Mouse (Mus musculus): ENCODE measurements around the gene Iqcd. TPM values are rescaled to one million over a fixed set of nuclear protein-coding genes. Genes with fewer than 3 reads are reported as not detected.

Iqcd gene
- total RNA-seq, 2 experiments from 2014 or later, result 0.35 to 1.2 TPM

GRCm38 (mm10) chr5:120631128-120631527 lies 42.3 kb downstream of the Iqcd start:
- DNase-seq, result no peak

GRCm38 (mm10) chr5:120631892-120632291 lies 43.1 kb downstream of the Iqcd start:
- DNase-seq, result no peak

DNA sequence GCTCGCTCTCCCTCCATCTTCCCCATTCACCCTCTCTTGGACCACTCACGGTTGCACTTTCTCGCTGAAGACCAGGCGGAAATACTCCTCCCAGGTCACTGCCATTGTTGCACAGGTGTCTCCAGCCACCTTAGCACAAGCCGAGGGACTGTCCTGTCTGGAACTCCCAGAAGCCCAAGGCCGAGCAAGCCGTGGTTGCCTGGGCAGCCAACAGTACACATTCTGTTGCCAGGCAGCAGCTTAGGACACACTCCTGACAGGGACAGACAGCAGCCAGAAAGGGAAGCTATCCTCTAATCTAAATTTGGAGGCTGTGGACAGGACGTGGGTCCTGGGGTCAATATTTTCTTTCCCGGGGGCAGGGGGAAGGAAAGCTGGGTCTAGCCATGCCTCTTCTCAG lies 45.3 kb downstream of the Iqcd start, which contains the start of gene Cfap73:
Gene Cfap73, minus strand, starts transcription at position 105 of the 400 bp plus-strand sequence.
- DNase-seq, result no peak

DNA sequence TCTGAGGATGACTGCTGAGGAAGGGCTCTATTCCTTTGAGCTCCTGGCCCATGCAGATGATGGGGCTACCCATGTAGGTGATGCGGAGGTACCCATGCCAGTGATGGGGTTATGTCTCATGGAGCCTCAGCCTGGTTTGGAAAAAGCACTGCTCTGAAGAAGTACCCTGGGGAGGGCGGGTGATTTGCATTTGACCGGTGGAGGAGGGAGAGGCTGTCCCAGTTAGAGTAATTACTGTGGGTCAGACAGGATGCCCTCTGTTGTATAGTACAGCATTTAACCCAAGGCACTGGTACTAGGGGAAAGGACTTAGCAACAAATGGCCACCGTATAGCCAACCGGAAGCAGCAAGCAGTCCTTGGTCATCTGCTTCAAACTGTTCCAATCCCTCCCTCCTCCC lies 46.0 kb downstream of the Iqcd start:
- DNase-seq, result no peak

GRCm38 (mm10) chr5:120635633-120636032 lies 46.8 kb downstream of the Iqcd start:
- DNase-seq, result no peak

DNA sequence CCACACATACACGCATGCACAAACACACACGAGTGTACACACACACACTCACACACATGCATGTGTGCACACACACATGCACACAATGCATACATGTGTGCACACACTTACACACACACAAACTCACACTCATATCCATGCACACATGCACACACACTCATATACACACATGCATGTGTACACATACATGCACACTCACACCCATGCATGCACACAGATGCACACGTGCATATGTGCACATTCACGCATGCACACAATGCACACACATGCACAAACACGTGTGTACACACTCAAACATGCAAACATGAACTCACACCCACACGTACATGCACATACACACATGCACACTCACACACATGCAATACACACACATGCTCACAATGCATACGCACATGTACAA lies 51.3 kb downstream of the Iqcd start:
- no peak for DNase-seq

DNA sequence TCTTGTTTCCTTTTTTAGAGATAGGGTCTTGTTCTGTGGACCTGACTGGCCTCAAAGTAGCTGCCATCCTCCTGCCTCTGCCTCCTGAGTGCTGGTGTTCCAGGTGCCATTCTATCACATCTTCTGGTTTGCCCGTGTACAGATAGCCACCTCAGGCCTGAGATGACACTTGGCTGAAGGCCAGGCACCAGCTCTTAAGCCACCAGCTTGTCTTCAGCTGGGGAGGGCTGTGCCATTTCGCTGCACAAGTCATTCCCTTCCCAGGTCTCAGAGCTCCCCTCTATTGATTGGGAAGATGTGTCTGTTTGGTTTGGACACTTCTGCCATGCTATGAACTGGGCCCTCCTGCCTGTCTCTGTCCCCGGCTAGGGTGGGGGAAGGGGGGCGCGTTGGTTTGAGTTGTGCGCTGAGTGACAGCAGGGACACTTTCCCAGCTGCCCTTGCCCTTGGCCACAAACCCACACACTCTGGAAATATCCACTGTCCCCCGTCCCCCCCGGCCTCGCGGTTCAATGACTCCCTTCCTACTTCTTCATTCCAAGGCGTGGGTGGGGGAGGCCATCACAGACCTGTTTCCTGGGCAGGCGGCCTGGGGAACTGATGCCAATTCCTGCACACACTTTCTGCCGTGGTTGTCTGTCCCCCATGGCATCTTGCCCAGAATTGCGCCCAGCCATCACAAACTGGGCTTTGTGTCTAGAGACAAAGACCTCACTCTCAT lies 54.7 kb downstream of the Iqcd start:
- no peak for DNase-seq

GRCm38 (mm10) chr5:120644227-120644626 lies 55.4 kb downstream of the Iqcd start:
- no peak for DNase-seq

GRCm38 (mm10) chr5:120645851-120646250 lies 57.0 kb downstream of the Iqcd start:
- no peak for DNase-seq

GRCm38 (mm10) chr5:120647361-120647760 lies 58.5 kb downstream of the Iqcd start:
- no peak for DNase-seq

DNA sequence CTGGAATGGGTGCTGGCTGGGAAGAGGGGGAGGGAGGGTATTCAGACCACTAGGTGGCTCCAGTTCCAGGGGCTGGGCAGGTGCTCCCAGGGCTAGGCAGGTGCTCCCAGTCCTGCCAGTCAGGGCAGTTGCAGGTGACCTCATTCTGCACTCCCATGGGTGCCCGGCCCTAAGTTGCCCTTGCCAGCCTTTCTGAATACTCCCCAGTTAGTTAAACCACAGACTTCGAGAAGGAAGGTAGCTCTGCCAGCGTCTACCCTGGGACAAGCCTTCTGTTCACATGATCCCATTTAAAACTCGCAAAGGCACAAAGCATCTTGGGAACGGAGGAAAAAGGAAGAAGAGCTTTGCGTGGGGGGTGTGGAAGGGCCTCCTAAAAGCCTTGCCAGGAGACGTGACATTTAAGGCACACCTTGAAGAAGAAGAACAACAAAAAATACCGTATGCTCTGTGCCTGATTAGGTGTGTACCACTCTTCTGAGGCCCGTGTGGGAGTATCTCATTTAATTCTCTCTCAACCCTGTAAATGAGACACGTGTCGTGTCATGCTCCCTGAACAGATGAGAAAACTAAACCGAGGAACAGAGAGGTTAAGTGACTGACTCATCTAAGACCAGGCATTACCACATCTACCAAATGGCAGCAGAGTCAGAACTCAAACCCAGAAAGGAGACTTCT lies 59.1 kb downstream of the Iqcd start:
- no peak for DNase-seq

GRCm38 (mm10) chr5:120648569-120649373 lies 60.0 kb downstream of the Iqcd start, which contains the start of gene Rasal1:
Gene Rasal1, plus strand, starts transcription at chr5:120648812.
- DNase-seq, result peak; percentile 81

- DNase-seq, result no peak
Measured at GRCm38 (mm10) chr5:120649374-120649933, 60.6 kb downstream of the Iqcd start.

DNA sequence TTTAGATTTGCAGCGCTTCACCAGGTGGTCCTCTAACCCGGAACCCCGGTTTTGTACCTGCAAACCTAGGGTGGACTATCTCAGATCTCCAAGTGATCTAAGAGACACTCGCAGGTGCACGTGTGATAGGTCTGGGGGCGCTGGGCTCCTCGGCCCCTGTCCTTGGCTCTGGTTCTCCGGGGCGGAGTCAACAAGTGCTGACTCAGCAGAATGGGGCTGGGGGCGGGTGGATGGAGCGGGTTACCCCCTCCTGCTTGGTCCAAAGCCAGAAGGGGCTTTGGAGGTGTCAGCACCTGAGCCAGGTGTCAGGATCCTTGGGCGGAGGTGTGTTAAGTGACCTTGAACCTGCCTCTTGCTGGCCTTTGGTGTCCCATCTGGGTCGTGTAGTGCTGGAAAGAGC lies 61.1 kb downstream of the Iqcd start:
- no peak for DNase-seq

GRCm38 (mm10) chr5:120651230-120651629 lies 62.4 kb downstream of the Iqcd start:
- no peak for DNase-seq

- DNase-seq, result no peak
Measured at GRCm38 (mm10) chr5:120652915-120653701, 64.3 kb downstream of the Iqcd start.

DNA sequence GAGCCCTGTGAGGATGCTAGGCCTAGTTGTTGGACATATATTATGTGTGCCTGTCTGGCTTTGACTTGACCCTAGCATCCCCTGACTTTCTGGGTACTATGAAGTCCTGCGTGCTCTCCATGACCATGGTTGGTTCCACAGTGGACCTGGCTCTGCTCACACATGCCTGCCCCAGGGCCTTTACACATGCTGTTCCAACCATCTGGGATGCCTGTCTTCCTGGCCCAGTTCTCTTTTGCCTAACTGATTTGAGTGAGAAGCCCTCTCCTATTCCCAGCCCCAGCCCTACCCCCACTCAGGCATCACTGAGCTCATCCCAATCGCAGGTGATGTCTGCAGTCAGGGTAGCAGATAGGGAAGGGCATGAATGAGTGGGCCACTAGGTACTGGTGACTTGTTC lies 65.1 kb downstream of the Iqcd start:
- no peak for DNase-seq

DNA sequence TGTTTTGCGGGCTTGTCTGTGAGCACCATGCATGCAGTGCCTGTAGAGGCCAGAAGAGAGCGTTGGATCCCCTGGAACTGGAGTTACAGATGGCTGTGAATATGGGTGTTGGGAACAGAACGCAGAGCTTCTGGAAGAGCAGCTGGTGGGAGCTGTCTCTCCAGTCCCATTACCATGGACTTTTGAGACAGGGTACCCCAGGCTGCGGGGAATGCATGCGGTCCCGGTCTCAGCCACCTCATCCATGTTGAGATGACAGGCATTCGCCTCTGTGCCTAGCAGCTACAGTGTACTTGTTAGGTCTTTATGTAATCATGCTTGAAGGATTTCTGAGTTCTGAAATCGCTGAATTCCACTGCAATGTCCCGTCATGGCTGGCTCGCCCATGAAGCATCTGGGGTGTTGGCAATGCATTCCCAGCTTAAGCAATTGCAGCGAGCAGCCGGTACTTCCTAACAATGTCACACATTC lies 67.5 kb downstream of the Iqcd start:
- peak; percentile 69 to 78 for DNase-seq
